Mouse (Mus musculus) midbrain, embryonic 14.5 days (tissue): ENCODE results near the gene AC124502.3. TPM values are rescaled to one million over a fixed set of nuclear protein-coding genes. Genes with fewer than 3 reads are reported as not detected.
"Not testable (repeated sequence)": the region's sequence is repeated elsewhere in the genome, so short reads cannot be mapped to it uniquely, and the experiment has no call there.

Experiments used
- ATAC-seq: fragments of 200-750 bp; cut with Nextera tagmentation; 2 replicates; pipeline ENCODE4 v1.8.0; 2017; ENCODE audit warnings: moderate number of reproducible peaks, moderate library complexity; ENCODE audit not compliant: low FRiP score, low TSS enrichment
- DNase-seq: peaks from one replicate; pipeline ENCODE4 v3.0.0-alpha.2; 2015
- H3K27ac ChIP-seq: fragments of 300-500 bp; sonication (generic); replicated peaks from 2 replicates; pipeline ENCODE4 v1.5.1; 2014; ENCODE audit warnings: mild to moderate bottlenecking, low read depth, low read length, moderate library complexity
- H3K27me3 ChIP-seq: fragments of 300-500 bp; sonication (generic); 2 replicates; pipeline ENCODE4 v1.6.1; 2014; ENCODE audit warnings: low read length, control low read depth, mixed read lengths; ENCODE audit not compliant: control insufficient read depth, insufficient read depth
- H3K36me3 ChIP-seq: fragments of 300-500 bp; sonication (generic); 2 replicates; pipeline ENCODE4 v1.6.1; 2014; ENCODE audit warnings: low read length, control low read depth; ENCODE audit not compliant: control insufficient read depth, insufficient read depth
- H3K4me1 ChIP-seq: fragments of 300-500 bp; sonication (generic); 2 replicates; pipeline ENCODE4 v1.6.1; 2014; ENCODE audit warnings: mild to moderate bottlenecking, antibody characterized with exemption, low read length, control low read depth; ENCODE audit not compliant: control insufficient read depth, insufficient read depth
- H3K4me2 ChIP-seq: fragments of 300-500 bp; sonication (generic); 2 replicates; pipeline ENCODE4 v1.6.1; 2014; ENCODE audit warnings: mild to moderate bottlenecking, low read length, moderate library complexity
- H3K4me3 ChIP-seq: fragments of 300-500 bp; sonication (generic); replicated peaks from 2 replicates; pipeline ENCODE4 v1.5.1; 2014; ENCODE audit warnings: low read depth, low read length
- H3K9ac ChIP-seq: fragments of 300-500 bp; sonication (generic); replicated peaks from 2 replicates; pipeline ENCODE4 v1.6.1; 2014; ENCODE audit warnings: mild to moderate bottlenecking, low read length, moderate library complexity
- H3K9me3 ChIP-seq: fragments of 300-500 bp; sonication (generic); 2 replicates; pipeline ENCODE4 v1.6.1; 2016; ENCODE audit warnings: low read length, control low read depth, mixed read lengths; ENCODE audit not compliant: control insufficient read depth
- WGBS: fragments of 180-500 bp; shearing (Covaris S2); extraction: QIAGEN DNeasy Blood & Tissue Kit; methylation state at CpG from one replicate; pipeline ENCODE4 v1.1.7; 2014; 5-methylcytosine and 5-hydroxymethylcytosine counted together
- polyA plus RNA-seq: library from polyadenylated mRNA; unstranded; fragments of >200 nt; fragmentation: Nextera tagmentation; extraction: Ambion mirVana; gene quantifications from 2 replicates; pipeline ENCODE4 v1.2.1, GENCODE M21; 2014

AC124502.3 gene
- polyA plus RNA-seq, 1 experiment from 2014 or later = 1.6 TPM

GRCm38 (mm10) chr19:5082596-5082995, 43.9 kb downstream of the AC124502.3 start:
- Histone ChIP-seq H3K4me1 (0 out of 2 replicates have a peak, but pooled peaks cover 8% of the 10 kb centered on the region), H3K9me3 (no peaks in the 10 kb centered on the region), H3K27me3 (peaks cover 62% of the 10 kb centered on the region), H3K4me3 (no peak overlapping the region), H3K36me3 (no peaks in the 10 kb centered on the region), H3K9ac (no peak overlapping the region), H3K27ac (no peak overlapping the region), H3K4me2 (no peak overlapping the region)
- no peak for ATAC-seq
- WGBS = 74% methylated on average over 24 of the region's 24 CpGs
- DNase-seq = no peak

- 67% methylated on average over 3 of the region's 3 CpGs for WGBS
- DNase-seq = no peak
- H3K4me1 ChIP-seq = peaks cover 12% of the 10 kb centered on the region; the same call in 1 of the 2 replicates
- H3K36me3 ChIP-seq = no peaks in the 10 kb centered on the region
- peak overlapping the region; percentile 73 for H3K4me2 ChIP-seq
- no peak overlapping the region for H3K27ac ChIP-seq
- ATAC-seq = no peak
- H3K9me3 ChIP-seq = no peaks in the 10 kb centered on the region
- H3K4me3 ChIP-seq = peak overlapping the region; percentile 52
- H3K9ac ChIP-seq = peak overlapping the region; percentile 65; the same call in 1 of the 2 replicates
- H3K27me3 ChIP-seq = peaks cover 62% of the 10 kb centered on the region
These were observed 45.5 kb downstream of the AC124502.3 start for GRCm38 (mm10) chr19:5083961-5084833.

GRCm38 (mm10) chr19:5084834-5085144, 46.1 kb downstream of the AC124502.3 start:
- 4% methylated on average over 15 of the region's 15 CpGs for WGBS
- Histone ChIP-seq H3K4me1 (peaks cover 15% of the 10 kb centered on the region; the same call in 1 of the 2 replicates), H3K27ac (no peak overlapping the region), H3K9ac (peak overlapping the region; percentile 65), H3K27me3 (peaks cover 62% of the 10 kb centered on the region), H3K4me3 (peak overlapping the region; percentile 52), H3K36me3 (0 out of 2 replicates have a peak, but pooled peaks cover 2% of the 10 kb centered on the region), H3K4me2 (peak overlapping the region; percentile 73), H3K9me3 (no peaks in the 10 kb centered on the region)
- ATAC-seq (no peak), DNase-seq (no peak)

GRCm38 (mm10) chr19:5085145-5085863, 46.6 kb downstream of the AC124502.3 start, which contains the start of gene Tmem151a:
Gene Tmem151a (minus strand): TSS chr19:5085531.
- DNase-seq (peak; percentile 48), ATAC-seq (no peak)
- WGBS = under 1% methylated on average over 69 of the region's 69 CpGs
- H3K9ac ChIP-seq = peak within 1 kb of the TSS; percentile 65
- H3K4me2 ChIP-seq = peak within 1 kb of the TSS; percentile 73
- no peaks in the 10 kb centered on the region for H3K9me3 ChIP-seq
- H3K36me3 ChIP-seq = peaks cover 6% of the 10 kb centered on the region; the same call in 1 of the 2 replicates
- no peak within 1 kb of the TSS for H3K27ac ChIP-seq
- H3K4me1 ChIP-seq = peaks cover 15% of the 10 kb centered on the region; the same call in 1 of the 2 replicates
- peak within 1 kb of the TSS; percentile 52 for H3K4me3 ChIP-seq
- H3K27me3 ChIP-seq = peaks cover 59% of the 10 kb centered on the region

- H3K36me3 ChIP-seq = peaks cover 18% of the 10 kb centered on the region
- ATAC-seq, H3K27ac ChIP-seq, H3K9ac ChIP-seq, H3K4me3 ChIP-seq, DNase-seq, H3K9me3 ChIP-seq, H3K4me2 ChIP-seq: not testable (repeated sequence)
- 60% methylated on average over 4 of the region's 4 CpGs for WGBS
- peaks cover 15% of the 10 kb centered on the region; the same call in 1 of the 2 replicates for H3K4me1 ChIP-seq
- peaks cover 47% of the 10 kb centered on the region for H3K27me3 ChIP-seq
These were observed 47.8 kb downstream of the AC124502.3 start for GRCm38 (mm10) chr19:5086533-5086932.

GRCm38 (mm10) chr19:5087884-5088728, 49.4 kb downstream of the AC124502.3 start, which contains the start of gene Yif1a:
Gene Yif1a (plus strand): TSS chr19:5088538.
- Histone ChIP-seq H3K9me3 (no peaks in the 10 kb centered on the region), H3K4me3 (peak within 1 kb of the TSS; percentile 75), H3K4me1 (peaks cover 15% of the 10 kb centered on the region; the same call in 1 of the 2 replicates), H3K27me3 (peaks cover 32% of the 10 kb centered on the region), H3K4me2 (peak within 1 kb of the TSS; percentile 74), H3K9ac (peak within 1 kb of the TSS; percentile 67), H3K36me3 (peaks cover 34% of the 10 kb centered on the region), H3K27ac (peak within 1 kb of the TSS; percentile 89)
- ATAC-seq (peak; percentile 93), DNase-seq (peak; percentile 98)
- under 1% methylated on average over 58 of the region's 58 CpGs for WGBS

- DNase-seq = no peak
- H3K9ac ChIP-seq = 0 out of 2 replicates have a peak overlapping the region, but pooled peaks have one; percentile 67
- peak overlapping the region; percentile 74 for H3K4me2 ChIP-seq
- peaks cover 23% of the 10 kb centered on the region for H3K4me1 ChIP-seq
- peaks cover 21% of the 10 kb centered on the region for H3K27me3 ChIP-seq
- peak overlapping the region; percentile 75 for H3K4me3 ChIP-seq
- no peak overlapping the region for H3K27ac ChIP-seq
- H3K36me3 ChIP-seq = peaks cover 42% of the 10 kb centered on the region
- 90% methylated on average over 4 of the region's 4 CpGs for WGBS
- no peaks in the 10 kb centered on the region for H3K9me3 ChIP-seq
- no peak for ATAC-seq
These were observed 50.6 kb downstream of the AC124502.3 start for GRCm38 (mm10) chr19:5089324-5089723.

GRCm38 (mm10) chr19:5092083-5092482, 53.4 kb downstream of the AC124502.3 start:
- Histone ChIP-seq H3K4me1 (peaks cover 47% of the 10 kb centered on the region), H3K4me3 (no peak overlapping the region), H3K9me3 (no peaks in the 10 kb centered on the region), H3K36me3 (peaks cover 42% of the 10 kb centered on the region), H3K27me3 (no peaks in the 10 kb centered on the region), H3K9ac (no peak overlapping the region), H3K4me2 (no peak overlapping the region), H3K27ac (no peak overlapping the region)
- ATAC-seq = no peak
- WGBS = 89% methylated on average over 10 of the region's 10 CpGs
- no peak for DNase-seq
